Mouse (Mus musculus) kidney, postnatal 0 days (tissue): ENCODE results near the gene Ryr1. TPM values are rescaled to one million over a fixed set of nuclear protein-coding genes. Genes with fewer than 3 reads are reported as not detected.
"Not testable (repeated sequence)": the region's sequence is repeated elsewhere in the genome, so short reads cannot be mapped to it uniquely, and the experiment has no call there.

ENCODE experiments used
- ATAC-seq: fragments of 200-750 bp; cut with Nextera tagmentation; replicated peaks from 2 replicates; pipeline ENCODE4 v1.8.0; 2017; ENCODE audit warnings: low read depth, moderate number of reproducible peaks, moderate TSS enrichment, moderate library complexity; ENCODE audit not compliant: low FRiP score
- DNase-seq: peaks from one replicate; pipeline ENCODE4 v3.0.0-alpha.2; 2016; ENCODE audit warnings: low spot score
- H3K27ac ChIP-seq: fragments of 300-500 bp; sonication (generic); 2 replicates; pipeline ENCODE4 v1.5.1; 2014; ENCODE audit warnings: mild to moderate bottlenecking
- H3K27me3 ChIP-seq: fragments of 300-500 bp; sonication (generic); 2 replicates; pipeline ENCODE4 v1.6.1; 2014; ENCODE audit warnings: low read length, mixed read lengths; ENCODE audit not compliant: insufficient read depth
- H3K36me3 ChIP-seq: fragments of 300-500 bp; sonication (generic); 2 replicates; pipeline ENCODE4 v1.6.1; 2014; ENCODE audit warnings: low read length, mixed read lengths; ENCODE audit not compliant: insufficient read depth
- H3K4me1 ChIP-seq: fragments of 300-500 bp; sonication (generic); replicated peaks from 2 replicates; pipeline ENCODE4 v1.6.1; 2014; ENCODE audit warnings: antibody characterized with exemption, low read length, mixed read lengths; ENCODE audit not compliant: insufficient read depth
- H3K4me2 ChIP-seq: fragments of 300-500 bp; sonication (generic); 2 replicates; pipeline ENCODE4 v1.6.1; 2014; ENCODE audit warnings: mild to moderate bottlenecking, low read length, moderate library complexity, mixed read lengths
- H3K4me3 ChIP-seq: fragments of 300-500 bp; sonication (generic); replicated peaks from 2 replicates; pipeline ENCODE4 v1.5.1; 2014; ENCODE audit warnings: low read depth, low read length
- H3K9ac ChIP-seq: fragments of 300-500 bp; sonication (generic); 2 replicates; pipeline ENCODE4 v1.6.1; 2014; ENCODE audit warnings: low read depth, low read length
- H3K9me3 ChIP-seq: fragments of 300-500 bp; sonication (generic); replicated peaks from 2 replicates; pipeline ENCODE4 v1.6.1; 2016; ENCODE audit warnings: low read length, inconsistent platforms, mixed read lengths
- CTCF ChIP-seq: IDR thresholded peaks from 2 replicates; pipeline ENCODE4 v1.5.1; 2016; ENCODE audit warnings: antibody characterized with exemption, low read depth, mild to moderate bottlenecking, moderate library complexity
- WGBS: fragments of 180-500 bp; shearing (Covaris S2); extraction: QIAGEN DNeasy Blood & Tissue Kit; methylation state at CpG from one replicate; pipeline ENCODE4 v1.1.7; 2014; 5-methylcytosine and 5-hydroxymethylcytosine counted together
- polyA plus RNA-seq: library from polyadenylated mRNA; unstranded; fragments of >200 nt; fragmentation: Nextera tagmentation; extraction: Ambion mirVana; gene quantifications from 2 replicates; pipeline ENCODE4 v1.2.1, GENCODE M21; 2015

Gene Ryr1
- polyA plus RNA-seq, 1 experiment from 2014 or later = 0.17 TPM

GRCm38 (mm10) chr7:29148771-29149170 is 23.8 kb upstream of the Ryr1 start:
- H3K27me3 ChIP-seq = no peaks in the 10 kb centered on the region
- no peak overlapping the region for H3K9ac ChIP-seq
- H3K4me3 ChIP-seq = no peak overlapping the region
- WGBS = 78% methylated on average over 15 of the region's 15 CpGs
- ATAC-seq = no peak
- TF ChIP-seq CTCF = no peak
- H3K4me1 ChIP-seq = no peaks in the 10 kb centered on the region
- H3K9me3 ChIP-seq = no peaks in the 10 kb centered on the region
- no peaks in the 10 kb centered on the region for H3K36me3 ChIP-seq
- H3K4me2 ChIP-seq = no peak overlapping the region
- DNase-seq = no peak
- no peak overlapping the region for H3K27ac ChIP-seq

GRCm38 (mm10) chr7:29146625-29147367 is 21.8 kb upstream of the Ryr1 start:
- H3K27ac ChIP-seq = no peak overlapping the region
- WGBS = 67% methylated on average over 7 of the region's 7 CpGs
- H3K9me3 ChIP-seq = no peaks in the 10 kb centered on the region
- no peaks in the 10 kb centered on the region for H3K4me1 ChIP-seq
- H3K36me3 ChIP-seq = no peaks in the 10 kb centered on the region
- no peak for TF ChIP-seq CTCF
- DNase-seq = no peak
- no peak overlapping the region for H3K4me2 ChIP-seq
- H3K9ac ChIP-seq = no peak overlapping the region
- no peak overlapping the region for H3K4me3 ChIP-seq
- H3K27me3 ChIP-seq = no peaks in the 10 kb centered on the region
- no peak for ATAC-seq

GRCm38 (mm10) chr7:29144006-29144405 is 19.0 kb upstream of the Ryr1 start:
- H3K4me1 ChIP-seq = no peaks in the 10 kb centered on the region
- no peaks in the 10 kb centered on the region for H3K9me3 ChIP-seq
- no peak for TF ChIP-seq CTCF
- H3K36me3 ChIP-seq = no peaks in the 10 kb centered on the region
- no peaks in the 10 kb centered on the region for H3K27me3 ChIP-seq
- no peak overlapping the region for H3K9ac ChIP-seq
- H3K27ac ChIP-seq = no peak overlapping the region
- no peak overlapping the region for H3K4me3 ChIP-seq
- no peak for DNase-seq
- ATAC-seq = no peak
- WGBS = 86% methylated on average over 4 of the region's 4 CpGs
- H3K4me2 ChIP-seq = no peak overlapping the region

- DNase-seq (no peak), ATAC-seq (no peak)
- no peaks in the 10 kb centered on the region for H3K4me1 ChIP-seq
- no peak overlapping the region for H3K9ac ChIP-seq
- H3K9me3 ChIP-seq = no peaks in the 10 kb centered on the region
- WGBS = 69% methylated on average over 8 of the region's 8 CpGs
- no peak for TF ChIP-seq CTCF
- no peak overlapping the region for H3K27ac ChIP-seq
- H3K27me3 ChIP-seq = no peaks in the 10 kb centered on the region
- no peak overlapping the region for H3K4me3 ChIP-seq
- H3K4me2 ChIP-seq = no peak overlapping the region
- no peaks in the 10 kb centered on the region for H3K36me3 ChIP-seq
Measured at GRCm38 (mm10) chr7:29141416-29141815, 16.4 kb upstream of the Ryr1 start.

- H3K4me3 ChIP-seq, H3K9ac ChIP-seq, H3K27me3 ChIP-seq, DNase-seq, H3K27ac ChIP-seq, H3K4me2 ChIP-seq, H3K36me3 ChIP-seq, H3K4me1 ChIP-seq, H3K9me3 ChIP-seq, ATAC-seq: not testable (repeated sequence)
- 93% methylated on average over 3 of the region's 4 CpGs for WGBS
Measured at GRCm38 (mm10) chr7:29139237-29139636, 14.3 kb upstream of the Ryr1 start.

GRCm38 (mm10) chr7:29137429-29137828 is 12.4 kb upstream of the Ryr1 start:
- H3K4me3 ChIP-seq = no peak overlapping the region
- ATAC-seq (no peak), DNase-seq (no peak)
- H3K4me2 ChIP-seq = no peak overlapping the region
- no peaks in the 10 kb centered on the region for H3K9me3 ChIP-seq
- no peaks in the 10 kb centered on the region for H3K27me3 ChIP-seq
- no peak for TF ChIP-seq CTCF
- peaks cover 4% of the 10 kb centered on the region; the same call in 1 of the 2 replicates for H3K4me1 ChIP-seq
- no peak overlapping the region for H3K9ac ChIP-seq
- no peak overlapping the region for H3K27ac ChIP-seq
- no peaks in the 10 kb centered on the region for H3K36me3 ChIP-seq
- WGBS = 52% methylated on average over 16 of the region's 16 CpGs
